Mouse (Mus musculus) mammary gland, adult 2 months (tissue): Measurements from ENCODE around the gene Adamts15. TPM values are rescaled to one million over a fixed set of nuclear protein-coding genes. Genes with fewer than 3 reads are reported as not detected.

Source experiments
- polyA plus RNA-seq: library from polyadenylated mRNA; depleted of rRNA; stranded (reverse); fragments of >200 nt; gene quantifications from 2 replicates; pipeline ENCODE4 v1.2.3, GENCODE M21; 2012; ENCODE audit warnings: low replicate concordance; rRNA removed

Adamts15 gene
- 16.1 TPM in 2 replicates for polyA plus RNA-seq

GRCm38 (mm10) chr9:30922197-30922894, at the start of gene Adamts15:
Gene Adamts15 (minus strand): TSS chr9:30922452.

GRCm38 (mm10) chr9:30942512-30943313, 20.5 kb upstream of the Adamts15 start, which contains the start of gene Adamts8:
Gene Adamts8 (plus strand): TSS chr9:30942562.

Other genes starting within 250 kb of the Adamts15 start
- 0.79 and 1.3 TPM in 2 replicates for gene Adamts8, start 20.1 kb upstream of the Adamts15 start, polyA plus RNA-seq
- gene Zbtb44, start 108.2 kb upstream of the Adamts15 start, polyA plus RNA-seq = 6.7 and 8.2 TPM in 2 replicates
- gene St14, start 209.4 kb upstream of the Adamts15 start, polyA plus RNA-seq = 38.2 and 42.8 TPM in 2 replicates